Mouse (Mus musculus): ENCODE results near the gene Timm29. TPM values are rescaled to one million over a fixed set of nuclear protein-coding genes. Genes with fewer than 3 reads are reported as not detected.

Timm29 gene
- total and polyA plus RNA-seq, 2 experiments from 2014 or later = 61.7 to 81.5 TPM

DNA sequence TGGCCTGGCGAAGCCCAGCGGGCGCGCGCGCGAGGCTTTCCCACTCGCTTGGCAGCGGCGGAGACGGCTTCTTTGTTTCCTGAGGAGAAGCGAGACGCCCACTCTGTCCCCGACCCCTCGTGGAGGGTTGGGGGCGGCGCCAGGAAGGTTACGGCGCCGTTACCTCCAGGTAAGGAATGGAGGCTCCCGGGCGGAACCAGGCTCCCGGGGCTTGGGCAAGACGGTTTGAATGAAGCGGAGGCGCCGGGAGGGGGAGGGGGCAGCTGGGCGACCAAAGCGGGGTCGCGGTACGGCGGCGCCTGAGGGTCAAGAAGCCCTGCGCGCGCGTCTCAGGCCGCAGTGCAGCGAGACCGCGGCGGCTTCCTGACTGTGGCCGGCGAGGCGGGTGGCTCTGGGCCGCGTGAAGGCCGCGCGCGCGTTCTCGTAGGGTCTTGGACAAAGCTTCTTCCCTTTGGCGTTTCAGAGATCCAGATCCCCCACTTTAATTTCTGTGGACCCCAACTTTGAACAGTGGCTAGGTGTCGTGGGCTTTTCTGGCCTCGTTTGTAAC, 23.8 kb downstream of the Timm29 start:
- peak; percentile 58 for ATAC-seq
- Histone ChIP-seq H3K4me3 (ENCODE audit: low read depth, low read length) (peak overlapping the region; percentile 74), H3K4me2 (ENCODE audit: low read depth) (peak overlapping the region; percentile 69), H3K9me3 (ENCODE audit: low read length) (no peaks in the 10 kb centered on the region), H3K36me3 (ENCODE audit: insufficient read depth) (no peaks in the 10 kb centered on the region), H3K27me3 (ENCODE audit: insufficient read depth, low read length) (no peaks in the 10 kb centered on the region), H3K9ac (peak overlapping the region; percentile 99), H3K4me1 (ENCODE audit: insufficient read depth) (peaks cover 27% of the 10 kb centered on the region), H3K27ac (ENCODE audit: low read depth, low read length) (peak overlapping the region; percentile 99)
- no peak for TF ChIP-seq CTCF (IDR thresholded peaks at IDR 0.05; ENCODE audit: low read depth)
- DNase-seq = no peak
- WGBS = 3% methylated on average over 48 of the region's 57 CpGs

DNA sequence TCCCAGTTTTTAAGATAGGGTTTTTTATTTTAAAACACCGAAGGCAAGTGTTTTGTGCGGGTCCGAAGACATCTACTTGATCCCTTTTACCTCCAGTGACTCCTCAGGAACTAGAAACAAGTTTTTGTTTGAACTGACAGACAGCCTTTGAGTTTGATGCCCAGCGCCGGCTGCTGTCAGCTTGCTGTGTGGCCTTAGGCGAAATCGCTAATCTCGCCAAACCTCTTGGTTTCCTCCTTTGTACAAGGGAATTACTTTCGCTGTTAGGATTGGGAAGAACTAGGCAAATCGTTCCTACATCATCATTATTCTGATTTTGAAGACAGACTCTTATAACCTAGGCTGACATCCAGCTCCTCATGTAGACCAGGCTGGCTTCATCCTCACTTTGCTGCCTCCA, 24.5 kb downstream of the Timm29 start:
- 3% methylated on average over 10 of the region's 10 CpGs for WGBS
- Histone ChIP-seq H3K36me3 (ENCODE audit: insufficient read depth) (no peaks in the 10 kb centered on the region), H3K9me3 (ENCODE audit: low read length) (no peaks in the 10 kb centered on the region), H3K27me3 (ENCODE audit: insufficient read depth, low read length) (no peaks in the 10 kb centered on the region), H3K4me1 (ENCODE audit: insufficient read depth) (peaks cover 27% of the 10 kb centered on the region), H3K4me2 (ENCODE audit: low read depth) (peak overlapping the region; percentile 69), H3K9ac (peak overlapping the region; percentile 99), H3K27ac (ENCODE audit: low read depth, low read length) (peak overlapping the region; percentile 99), H3K4me3 (ENCODE audit: low read depth, low read length) (peak overlapping the region; percentile 74)
- ATAC-seq (no peak), DNase-seq (peak; percentile 42)
- no peak for TF ChIP-seq CTCF (IDR thresholded peaks at IDR 0.05; ENCODE audit: low read depth)

- H3K27me3 ChIP-seq (ENCODE audit: insufficient read depth, low read length) = no peaks in the 10 kb centered on the region
- no peaks in the 10 kb centered on the region for H3K36me3 ChIP-seq (ENCODE audit: insufficient read depth)
- no peak overlapping the region for H3K4me2 ChIP-seq (ENCODE audit: low read depth)
- WGBS = 90% methylated on average over 4 of the region's 4 CpGs
- DNase-seq (no peak), ATAC-seq (no peak)
- no peak for TF ChIP-seq CTCF (IDR thresholded peaks at IDR 0.05; ENCODE audit: low read depth)
- H3K4me1 ChIP-seq (ENCODE audit: insufficient read depth) = peaks cover 21% of the 10 kb centered on the region
- no peak overlapping the region for H3K4me3 ChIP-seq (ENCODE audit: low read depth, low read length)
- no peak overlapping the region for H3K27ac ChIP-seq (ENCODE audit: low read depth, low read length)
- H3K9ac ChIP-seq = no peak overlapping the region
- no peaks in the 10 kb centered on the region for H3K9me3 ChIP-seq (ENCODE audit: low read length)
These were observed 27.7 kb downstream of the Timm29 start for GRCm38 (mm10) chr9:21620229-21620628.

DNA sequence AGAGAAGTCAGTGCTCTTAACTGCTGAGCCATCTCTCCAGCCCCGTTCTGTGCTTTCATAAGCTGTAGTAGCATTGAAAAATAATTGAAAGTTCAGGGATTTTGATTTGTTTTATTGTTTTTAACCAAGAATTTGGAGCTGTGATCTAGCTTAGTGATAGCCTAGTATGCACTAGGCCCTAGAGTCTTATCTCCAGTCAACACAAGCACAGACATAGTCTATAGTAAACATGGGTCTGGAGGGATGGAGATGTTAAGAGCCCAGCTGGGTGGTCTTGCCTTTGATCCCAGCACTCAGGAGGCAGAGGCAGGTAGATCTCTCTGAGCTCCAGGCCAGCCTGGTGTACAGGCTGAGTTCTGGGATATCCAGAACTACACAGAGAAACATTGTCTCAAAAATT, 30.2 kb downstream of the Timm29 start:
- no peaks in the 10 kb centered on the region for H3K27me3 ChIP-seq (ENCODE audit: insufficient read depth, low read length)
- peaks cover 15% of the 10 kb centered on the region for H3K4me1 ChIP-seq (ENCODE audit: insufficient read depth)
- no peaks in the 10 kb centered on the region for H3K9me3 ChIP-seq (ENCODE audit: low read length)
- no peak overlapping the region for H3K27ac ChIP-seq (ENCODE audit: low read depth, low read length)
- DNase-seq = no peak
- H3K9ac ChIP-seq = no peak overlapping the region
- ATAC-seq = no peak
- no peak for TF ChIP-seq CTCF (IDR thresholded peaks at IDR 0.05; ENCODE audit: low read depth)
- no peaks in the 10 kb centered on the region for H3K36me3 ChIP-seq (ENCODE audit: insufficient read depth)
- H3K4me3 ChIP-seq (ENCODE audit: low read depth, low read length) = no peak overlapping the region
- WGBS = 100% methylated on average over 1 of the region's 1 CpGs
- H3K4me2 ChIP-seq (ENCODE audit: low read depth) = no peak overlapping the region

- ATAC-seq (no peak), DNase-seq (no peak)
- Histone ChIP-seq H3K27me3 (ENCODE audit: insufficient read depth, low read length) (no peaks in the 10 kb centered on the region), H3K9ac (no peak overlapping the region), H3K36me3 (ENCODE audit: insufficient read depth) (no peaks in the 10 kb centered on the region), H3K4me2 (ENCODE audit: low read depth) (no peak overlapping the region), H3K4me3 (ENCODE audit: low read depth, low read length) (no peak overlapping the region), H3K27ac (ENCODE audit: low read depth, low read length) (no peak overlapping the region), H3K9me3 (ENCODE audit: low read length) (no peaks in the 10 kb centered on the region), H3K4me1 (ENCODE audit: insufficient read depth) (no peaks in the 10 kb centered on the region)
- TF ChIP-seq CTCF (IDR thresholded peaks at IDR 0.05; ENCODE audit: low read depth) = no peak
- 91% methylated on average over 10 of the region's 10 CpGs for WGBS
These were observed 33.1 kb downstream of the Timm29 start for GRCm38 (mm10) chr9:21625342-21626339.

DNA sequence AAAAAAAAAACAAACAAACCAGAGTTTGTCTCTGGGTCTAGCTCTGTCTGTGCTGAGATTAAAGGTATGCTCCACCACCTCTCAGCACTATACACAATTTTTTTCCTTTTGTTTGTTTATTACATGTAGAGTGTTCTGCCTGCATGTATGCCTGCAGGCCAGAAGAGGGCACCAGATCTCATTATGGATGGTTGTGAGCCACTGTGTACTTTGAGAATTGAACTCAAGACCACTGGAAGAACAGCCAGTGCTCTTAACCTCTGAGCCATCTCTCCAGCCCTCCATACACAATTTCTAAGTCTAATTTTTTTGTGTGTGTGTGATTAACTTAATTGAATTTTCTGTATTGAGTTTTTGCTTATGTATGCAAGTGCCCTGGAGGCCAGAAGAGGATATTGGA, 34.0 kb downstream of the Timm29 start:
- Histone ChIP-seq H3K27ac (ENCODE audit: low read depth, low read length) (no peak overlapping the region), H3K9ac (no peak overlapping the region), H3K4me1 (ENCODE audit: insufficient read depth) (no peaks in the 10 kb centered on the region), H3K4me2 (ENCODE audit: low read depth) (no peak overlapping the region), H3K4me3 (ENCODE audit: low read depth, low read length) (no peak overlapping the region), H3K36me3 (ENCODE audit: insufficient read depth) (no peaks in the 10 kb centered on the region), H3K27me3 (ENCODE audit: insufficient read depth, low read length) (no peaks in the 10 kb centered on the region), H3K9me3 (ENCODE audit: low read length) (no peaks in the 10 kb centered on the region)
- peak; percentile 55; the same call in 1 of the 2 replicates for TF ChIP-seq CTCF (IDR thresholded peaks at IDR 0.05; ENCODE audit: low read depth)
- ATAC-seq = no peak
- no peak for DNase-seq

Data from forebrain, postnatal 0 days (tissue).